Mouse (Mus musculus): ENCODE measurements around the gene Gpx4.

GRCm38 (mm10) chr10:80089146-80089545 lies 42.2 kb downstream of the Gpx4 start:
- no peak for TF ChIP-seq POLR2A (IDR thresholded peaks at IDR 0.05; ENCODE audit: insufficient read depth, low read depth, low read length)
- TF ChIP-seq CTCF (IDR thresholded peaks at IDR 0.05; ENCODE audit: insufficient read depth, low read depth, low read length) = no peak

All from olfactory bulb, adult 2 months (tissue).